Mouse (Mus musculus) testis, adult 2 months (tissue): ENCODE data around the gene Gm20388. TPM values are rescaled to one million over a fixed set of nuclear protein-coding genes. Genes with fewer than 3 reads are reported as not detected.

Source experiments
- H3K27ac ChIP-seq: fragments of 200-500 bp; 2 replicates; pipeline ENCODE4 v1.5.1; 2012; ENCODE audit warnings: low read depth, low read length; ENCODE audit not compliant: control insufficient read depth, insufficient read depth
- H3K27me3 ChIP-seq: fragments of 200-500 bp; 2 replicates; pipeline ENCODE4 v1.6.1; 2012; ENCODE audit warnings: mild to moderate bottlenecking, low read length, moderate library complexity; ENCODE audit not compliant: control insufficient read depth, insufficient read depth
- H3K36me3 ChIP-seq: fragments of 200-500 bp; 2 replicates; pipeline ENCODE4 v1.6.1; 2012; ENCODE audit warnings: mild to moderate bottlenecking, low read length; ENCODE audit not compliant: control insufficient read depth, insufficient read depth
- H3K4me1 ChIP-seq: fragments of 200-500 bp; 2 replicates; pipeline ENCODE4 v1.6.1; 2012; ENCODE audit warnings: low read length; ENCODE audit not compliant: control insufficient read depth, insufficient read depth
- H3K4me3 ChIP-seq: fragments of 200-500 bp; 2 replicates; pipeline ENCODE4 v1.5.1; 2012; ENCODE audit warnings: low read depth, mild to moderate bottlenecking, low read length, moderate library complexity, mixed read lengths; ENCODE audit not compliant: control insufficient read depth
- CTCF ChIP-seq: fragments of 200-500 bp; IDR thresholded peaks from 2 replicates; pipeline ENCODE4 v1.5.1; 2012; ENCODE audit warnings: low read depth, mild to moderate bottlenecking, inconsistent platforms, low read length, moderate library complexity; ENCODE audit not compliant: control insufficient read depth, insufficient read depth, insufficient replicate concordance
- POLR2A ChIP-seq: fragments of 200-500 bp; IDR thresholded peaks from 2 replicates; pipeline ENCODE4 v1.6.1; 2012; ENCODE audit warnings: low read depth, mild to moderate bottlenecking, inconsistent platforms, low read length, moderate library complexity; ENCODE audit not compliant: control insufficient read depth
- polyA plus RNA-seq: library from polyadenylated mRNA; depleted of rRNA; stranded (reverse); fragments of >200 nt; gene quantifications from 2 replicates; pipeline ENCODE4 v1.2.3, GENCODE M21; 2012

The Gm20388 gene
- polyA plus RNA-seq, 1 experiment, result 5.6 TPM

DNA sequence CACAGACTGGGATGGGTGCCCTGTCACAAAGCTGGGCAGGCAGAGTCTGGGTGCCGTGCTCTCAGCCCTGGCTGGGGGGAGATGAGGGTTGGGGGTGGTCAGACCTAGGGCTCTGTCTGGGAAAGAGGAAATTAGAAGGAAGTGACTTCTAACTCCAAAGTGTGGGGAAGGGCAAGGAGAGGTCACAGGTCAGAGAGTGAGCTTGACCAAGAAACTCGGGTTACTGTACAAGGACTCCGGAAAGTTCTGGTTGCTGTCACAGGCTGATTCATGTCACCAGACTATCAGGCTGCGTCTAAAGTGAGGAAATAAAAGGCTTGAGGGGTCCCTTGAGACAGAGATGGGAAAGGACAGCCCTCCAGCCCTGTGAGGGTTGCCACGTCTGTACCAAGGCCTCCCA is 1408.8 kb downstream of the Gm20388 start:
- Histone ChIP-seq H3K27me3 (no peaks in the 10 kb centered on the region), H3K36me3 (no peaks in the 10 kb centered on the region), H3K4me3 (no peak overlapping the region), H3K4me1 (no peaks in the 10 kb centered on the region), H3K27ac (no peak overlapping the region)
- no peak for TF ChIP-seq POLR2A
- no peak for TF ChIP-seq CTCF

DNA sequence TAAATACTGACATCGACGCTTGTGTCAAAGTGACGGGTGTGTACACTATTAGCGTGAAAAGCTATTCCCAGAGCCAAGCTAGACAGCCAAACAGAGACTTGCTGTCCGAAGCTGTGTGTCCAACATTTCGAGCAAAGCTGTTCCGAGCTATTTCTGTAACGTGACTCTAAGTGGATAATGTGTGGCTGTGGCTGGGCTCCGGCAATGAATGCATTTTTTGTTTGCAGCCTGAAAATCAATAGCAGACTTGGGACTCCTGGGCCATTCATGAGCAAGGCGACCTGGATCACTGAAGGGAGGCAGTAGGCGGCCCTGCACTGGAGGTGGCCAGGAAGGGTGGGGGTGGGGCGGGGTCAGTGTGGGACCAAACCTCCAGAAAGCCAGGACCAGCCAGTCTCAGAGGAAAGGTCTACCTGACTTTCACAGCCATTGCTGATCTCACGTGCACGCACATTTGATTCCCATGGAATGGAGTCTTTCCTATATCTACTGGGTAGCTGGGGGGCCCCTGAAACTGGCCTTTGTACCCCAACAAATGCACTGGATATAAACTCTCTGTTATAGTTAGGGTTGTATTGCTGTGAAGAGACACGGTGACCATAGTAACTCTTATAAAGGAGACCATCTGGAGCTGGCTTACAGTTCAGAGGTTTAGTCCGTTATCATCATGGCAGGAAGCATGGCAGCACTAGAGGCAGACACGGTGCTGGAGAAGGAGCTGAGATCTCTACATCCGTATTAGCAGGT is 1415.7 kb downstream of the Gm20388 start:
- no peak overlapping the region for H3K27ac ChIP-seq

DNA sequence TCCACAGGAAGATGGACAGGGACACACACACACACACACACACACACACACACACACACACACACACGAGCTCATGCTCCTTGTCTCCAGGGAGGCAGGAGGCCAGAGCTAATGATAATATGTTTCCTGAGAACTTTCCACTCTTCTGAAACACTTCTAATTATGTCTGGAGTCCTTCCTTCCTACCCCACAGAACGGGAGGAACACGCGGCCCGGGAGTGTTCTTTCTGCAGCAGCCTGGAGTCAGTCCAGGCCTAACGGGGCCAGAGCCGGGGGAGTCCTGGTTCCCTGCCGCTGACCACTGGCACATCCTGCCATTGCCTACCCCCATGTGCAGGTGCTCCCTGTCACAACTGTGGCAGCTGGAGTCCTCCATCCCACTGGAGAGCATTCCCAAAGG is 1421.8 kb downstream of the Gm20388 start:
- TF ChIP-seq POLR2A, result no peak
- TF ChIP-seq CTCF, result no peak
- Histone ChIP-seq H3K4me3 (no peak overlapping the region), H3K27ac (no peak overlapping the region), H3K36me3 (no peaks in the 10 kb centered on the region), H3K27me3 (no peaks in the 10 kb centered on the region), H3K4me1 (peaks cover 4% of the 10 kb centered on the region)

More for the DNA sequence above, 1415.7 kb downstream of the Gm20388 start:
- peaks cover 2% of the 10 kb centered on the region; the same call in 1 of the 2 replicates for H3K4me1 ChIP-seq
- no peak overlapping the region for H3K4me3 ChIP-seq
- TF ChIP-seq POLR2A, result no peak
- TF ChIP-seq CTCF, result no peak
- no peaks in the 10 kb centered on the region for H3K36me3 ChIP-seq
- no peaks in the 10 kb centered on the region for H3K27me3 ChIP-seq

DNA sequence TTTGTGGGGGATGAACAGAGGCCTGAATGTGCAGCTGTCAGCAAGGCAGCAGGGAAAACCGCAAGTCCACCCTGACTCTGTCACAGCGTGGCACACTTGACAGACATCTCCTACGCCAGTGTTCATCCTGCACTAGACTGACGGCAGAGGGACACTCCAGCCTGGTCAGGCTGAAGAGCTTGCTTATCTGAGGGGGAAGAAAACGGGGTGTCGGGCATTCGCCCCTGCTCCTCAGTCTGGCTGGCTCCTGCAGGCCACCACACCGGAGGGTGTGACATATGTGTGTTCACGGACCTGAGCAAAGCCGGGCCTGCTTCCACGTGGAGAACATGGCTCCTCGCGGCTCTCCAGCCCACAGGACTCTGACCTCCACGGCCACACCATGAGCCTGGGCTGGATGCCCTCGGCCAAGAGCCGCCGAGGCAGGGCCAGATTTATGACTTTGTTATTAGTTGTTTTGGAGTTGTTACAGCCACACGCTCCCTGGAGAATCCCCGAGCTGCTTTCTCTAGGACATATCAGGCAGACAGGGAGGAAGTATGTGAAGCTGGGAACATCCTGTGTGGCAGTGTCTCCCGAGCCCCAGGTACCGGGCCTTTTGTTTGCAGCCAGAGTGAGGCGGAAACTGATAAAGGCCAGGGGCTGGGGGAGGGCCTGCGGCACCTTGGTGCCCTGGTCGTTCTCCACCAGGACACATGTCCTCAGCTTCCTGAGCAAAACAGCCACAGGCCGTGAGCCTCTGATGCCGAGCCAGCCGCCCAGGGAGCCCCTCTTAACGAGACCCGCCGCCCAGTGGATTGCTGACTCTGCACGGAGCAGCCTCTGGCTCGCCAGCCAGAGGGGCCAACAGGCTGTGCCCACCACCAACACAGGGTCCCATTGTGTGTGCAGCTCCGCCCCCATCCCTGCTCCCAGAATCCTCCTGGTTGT is 1424.1 kb downstream of the Gm20388 start:
- TF ChIP-seq CTCF (no peak), POLR2A (no peak)
- H3K4me1 ChIP-seq, result peaks cover 4% of the 10 kb centered on the region
- H3K27ac ChIP-seq, result no peak overlapping the region
- H3K27me3 ChIP-seq, result no peaks in the 10 kb centered on the region
- H3K4me3 ChIP-seq, result no peak overlapping the region
- no peaks in the 10 kb centered on the region for H3K36me3 ChIP-seq

DNA sequence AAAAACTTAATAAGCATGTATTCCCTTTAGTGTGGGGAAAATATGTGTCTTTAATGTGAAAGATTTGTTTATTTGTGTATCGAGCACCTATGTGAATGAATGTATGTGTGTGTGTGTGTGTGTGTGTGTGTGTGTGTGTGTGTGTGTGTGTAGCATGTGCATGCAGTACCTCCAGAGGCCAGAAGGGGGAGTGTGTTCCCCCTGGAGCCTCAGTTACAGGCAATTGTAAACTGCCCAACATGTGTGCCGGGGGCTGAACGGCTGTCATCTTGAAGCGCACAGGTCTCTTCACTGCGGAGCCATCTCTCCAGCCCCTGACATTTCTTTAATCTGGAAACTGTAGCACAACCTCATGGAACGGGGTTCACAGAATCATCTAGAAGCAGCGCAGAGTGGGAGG is 1425.0 kb downstream of the Gm20388 start:
- H3K4me3 ChIP-seq, result no peak overlapping the region
- TF ChIP-seq CTCF (peak; percentile 53; the same call in 1 of the 2 replicates), POLR2A (no peak)
- no peak overlapping the region for H3K27ac ChIP-seq
- H3K36me3 ChIP-seq, result no peaks in the 10 kb centered on the region
- H3K4me1 ChIP-seq, result peaks cover 4% of the 10 kb centered on the region
- H3K27me3 ChIP-seq, result no peaks in the 10 kb centered on the region

DNA sequence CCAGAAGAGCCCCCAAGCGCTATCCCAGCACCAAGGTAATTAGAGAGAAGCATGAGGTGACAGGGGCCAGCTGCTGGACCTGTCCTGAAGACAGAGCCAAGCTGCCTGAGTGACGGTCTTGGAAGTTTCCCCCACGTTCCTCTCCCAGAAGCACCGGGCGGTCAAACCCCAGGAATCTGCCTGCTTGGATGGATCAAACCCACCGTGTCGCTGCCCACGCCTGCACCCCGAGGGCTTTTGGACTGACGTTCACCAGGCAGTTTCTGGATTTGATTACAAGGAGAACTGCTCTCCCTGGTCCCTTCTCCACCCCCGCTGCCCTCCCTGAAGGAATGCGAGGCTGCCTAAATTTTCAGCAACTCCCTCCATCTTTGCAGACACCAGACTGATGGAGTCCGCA is 1432.3 kb downstream of the Gm20388 start:
- H3K27me3 ChIP-seq, result no peaks in the 10 kb centered on the region
- H3K4me1 ChIP-seq, result no peaks in the 10 kb centered on the region
- no peaks in the 10 kb centered on the region for H3K36me3 ChIP-seq
- no peak overlapping the region for H3K27ac ChIP-seq
- TF ChIP-seq POLR2A, result no peak
- no peak overlapping the region for H3K4me3 ChIP-seq

DNA sequence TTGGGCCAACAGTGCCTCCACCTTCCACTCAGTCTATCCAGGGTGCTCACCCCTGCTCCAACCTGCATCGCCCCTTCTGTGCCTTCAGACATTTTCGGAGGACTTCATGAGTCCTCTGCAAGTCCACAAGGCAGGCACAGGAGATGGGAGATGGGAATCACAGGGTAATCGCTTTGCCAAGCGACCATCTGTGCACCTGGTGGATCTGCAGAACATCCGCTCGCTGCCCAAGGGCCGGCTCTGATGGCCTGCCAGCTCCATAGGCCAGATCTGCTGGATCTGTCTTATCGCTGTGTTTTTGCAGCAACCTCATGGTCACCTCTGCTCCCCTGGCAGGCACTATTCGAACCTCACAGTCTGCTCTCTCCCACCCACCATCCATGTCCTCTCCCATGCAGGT is 1433.8 kb downstream of the Gm20388 start:
- no peak overlapping the region for H3K27ac ChIP-seq
- TF ChIP-seq POLR2A, result no peak
- TF ChIP-seq CTCF, result no peak
- no peaks in the 10 kb centered on the region for H3K36me3 ChIP-seq
- H3K27me3 ChIP-seq, result no peaks in the 10 kb centered on the region
- no peaks in the 10 kb centered on the region for H3K4me1 ChIP-seq
- H3K4me3 ChIP-seq, result no peak overlapping the region
